Comparison of ENCODE assay signal across 8 mouse cellular contexts in the genomic region with DNA sequence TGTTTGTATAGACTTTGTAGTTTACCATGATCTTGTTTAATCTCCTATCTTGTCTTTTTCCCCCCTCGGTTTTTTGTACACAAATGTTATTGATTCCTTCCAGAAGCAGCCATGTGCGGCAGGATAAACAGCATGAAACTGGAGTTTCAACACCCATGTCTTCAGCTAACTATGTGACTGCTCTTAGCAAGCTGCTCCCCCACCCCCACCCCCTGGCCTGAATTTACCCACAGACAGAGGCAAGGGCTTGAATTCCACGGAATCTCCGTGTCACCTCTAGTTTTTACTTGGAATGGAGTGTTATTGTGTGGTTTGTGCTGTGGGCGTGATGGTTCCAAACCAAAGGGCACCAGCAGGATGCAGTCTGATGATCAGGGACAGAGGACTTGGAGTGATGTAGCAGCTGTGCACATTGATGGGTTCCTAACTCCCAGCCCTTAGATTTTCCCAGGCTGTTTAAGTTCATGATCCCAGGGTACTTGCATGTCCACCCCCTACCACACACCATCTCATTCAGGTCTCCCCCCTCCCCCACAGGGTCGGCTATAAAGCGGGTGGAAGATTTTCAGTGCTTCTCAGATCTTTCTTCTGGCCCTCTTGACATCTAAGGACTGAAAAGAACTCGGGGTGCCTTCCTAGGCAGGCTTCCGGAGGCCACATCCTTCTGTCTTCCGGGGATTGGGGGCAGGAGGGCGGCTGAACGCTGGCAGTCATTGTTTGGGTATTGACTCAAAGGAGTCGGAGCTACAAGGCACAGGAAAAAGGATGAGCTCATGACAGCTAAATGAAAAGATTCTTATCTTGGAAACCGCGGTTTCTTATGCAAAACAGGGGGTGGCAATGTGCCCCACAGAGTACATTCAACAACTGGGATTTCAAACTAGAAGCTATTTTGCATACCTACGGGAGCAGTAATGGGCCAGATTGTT.
DNase-seq lines count a peak whose midpoint lies in the region; ATAC-seq and TF ChIP-seq lines count a peak whose summit lies in the region.

No protein-coding gene starts in this region.

- H3K4me3 ChIP-seq in heart, postnatal 0 days (ENCODE audit: low read depth, low read length), result no peak overlapping the region
- H3K4me3 ChIP-seq in hindbrain, embryonic 15.5 days, result no peak overlapping the region
- no peak overlapping the region for H3K4me3 ChIP-seq in lung, embryonic 15.5 days

- peak; percentile 8 for DNase-seq in heart, postnatal 0 days (ENCODE audit: low spot score)
- no peak for DNase-seq in heart, postnatal 36 days
- peak; percentile 26 for DNase-seq in brain, adult 2 months (ENCODE audit: low read depth, low spot score)
- DNase-seq in splenic B cell, adult 2 months (ENCODE audit: low read depth, low spot score), result peak; percentile 1
- DNase-seq in left cerebral cortex, postnatal 36 days (ENCODE audit: low spot score in 2 of 2), result no peak
- DNase-seq in cerebellum, adult 11 months, result no peak

- H3K9ac ChIP-seq in heart, postnatal 0 days (replicated peaks; ENCODE audit: low read depth, low read length), result no peak overlapping the region
- H3K9ac ChIP-seq in hindbrain, embryonic 15.5 days, result no peak overlapping the region
- no peak overlapping the region for H3K9ac ChIP-seq in lung, embryonic 15.5 days

- no peak for ATAC-seq in heart, postnatal 0 days (ENCODE audit: insufficient read depth, low read depth)
- ATAC-seq in hindbrain, embryonic 15.5 days (ENCODE audit: low FRiP score, low read depth), result peak; percentile 71
- ATAC-seq in lung, embryonic 15.5 days (ENCODE audit: borderline replicate concordance, extremely low read depth, low FRiP score, low TSS enrichment), result 0 out of 2 replicates have a peak, but pooled peaks have one; percentile 35

- 34% methylated on average over 16 of the region's 16 CpGs for WGBS in heart, postnatal 0 days
- 20% methylated on average over 16 of the region's 16 CpGs for WGBS in hindbrain, embryonic 15.5 days
- 20% methylated on average over 16 of the region's 16 CpGs for WGBS in lung, embryonic 15.5 days

- no peaks in the 10 kb centered on the region for H3K4me1 ChIP-seq in heart, postnatal 0 days (ENCODE audit: control insufficient read depth, insufficient read depth)
- peaks cover 10% of the 10 kb centered on the region for H3K4me1 ChIP-seq in hindbrain, embryonic 15.5 days (replicated peaks)
- H3K4me1 ChIP-seq in lung, embryonic 15.5 days, result no peaks in the 10 kb centered on the region

- TF ChIP-seq CTCF in heart, postnatal 0 days (IDR thresholded peaks at IDR 0.05; ENCODE audit: low read depth), result no peak

- H3K27ac ChIP-seq in heart, postnatal 0 days (ENCODE audit: low read depth), result 0 out of 2 replicates have a peak overlapping the region, but pooled peaks have one; percentile 20
- H3K27ac ChIP-seq in hindbrain, embryonic 15.5 days (replicated peaks), result peak overlapping the region; percentile 67
- 0 out of 2 replicates have a peak overlapping the region, but pooled peaks have one; percentile 33 for H3K27ac ChIP-seq in lung, embryonic 15.5 days

- no peaks in the 10 kb centered on the region for H3K36me3 ChIP-seq in heart, postnatal 0 days (replicated peaks; ENCODE audit: control insufficient read depth, insufficient read depth, low read length)
- no peaks in the 10 kb centered on the region for H3K36me3 ChIP-seq in hindbrain, embryonic 15.5 days
- no peaks in the 10 kb centered on the region for H3K36me3 ChIP-seq in lung, embryonic 15.5 days
- no peaks in the 10 kb centered on the region for H3K36me3 ChIP-seq in splenic B cell, adult 2 months (ENCODE audit: control insufficient read depth, insufficient read depth, low read length, poor library complexity, severe bottlenecking)

- intact Hi-C loops in heart, postnatal 36 days (cut with DNase I), result no loop called here
- intact Hi-C loops in left cerebral cortex, postnatal 36 days (cut with DNase I), result no loop called here

- TF ChIP-seq EP300 in heart, postnatal 0 days (IDR thresholded peaks at IDR 0.05; ENCODE audit: low read depth), result no peak

- peak overlapping the region; percentile 21; the same call in 1 of the 2 replicates for H3K4me2 ChIP-seq in heart, postnatal 0 days (ENCODE audit: low read depth, low read length)
- peak overlapping the region; percentile 33 for H3K4me2 ChIP-seq in hindbrain, embryonic 15.5 days
- H3K4me2 ChIP-seq in lung, embryonic 15.5 days, result no peak overlapping the region

- no peaks in the 10 kb centered on the region for H3K9me3 ChIP-seq in heart, postnatal 0 days (replicated peaks; ENCODE audit: control insufficient read depth, low read length)
- H3K9me3 ChIP-seq in hindbrain, embryonic 15.5 days, result no peaks in the 10 kb centered on the region
- no peaks in the 10 kb centered on the region for H3K9me3 ChIP-seq in lung, embryonic 15.5 days

- no peaks in the 10 kb centered on the region for H3K27me3 ChIP-seq in heart, postnatal 0 days (ENCODE audit: control insufficient read depth, insufficient read depth, low read length)
- H3K27me3 ChIP-seq in hindbrain, embryonic 15.5 days, result no peaks in the 10 kb centered on the region
- no peaks in the 10 kb centered on the region for H3K27me3 ChIP-seq in lung, embryonic 15.5 days
- no peaks in the 10 kb centered on the region for H3K27me3 ChIP-seq in splenic B cell, adult 2 months (ENCODE audit: control insufficient read depth, insufficient read depth, low read length, poor library complexity, severe bottlenecking)

Comparison
In these comparisons a context has a peak if more than half of its experiments do, and no peak if none do; other contexts are left out.
1. DNase-seq: peak in heart, postnatal 0 days (single experiment), brain, adult 2 months (single experiment) and splenic B cell, adult 2 months (single experiment); none in heart, postnatal 36 days (0 of 2), left cerebral cortex, postnatal 36 days (0 of 2) and cerebellum, adult 11 months (single experiment).
2. Peak in every context shown above with its lines, with median percentiles within 50 percentile points of each other: H3K27ac ChIP-seq.